Mouse (Mus musculus) heart, postnatal 14 days (tissue): ENCODE results near the gene Slc12a5. TPM values are rescaled to one million over a fixed set of nuclear protein-coding genes. Genes with fewer than 3 reads are reported as not detected.

Experiments
- DNase-seq, 2 experiments: peaks; one replicate each; pipeline ENCODE4 v3.0.0; 2021 to 2022
- intact Hi-C: fragments of 180-260 bp; cut with DNase I; formaldehyde crosslinking; loops from one replicate; pipeline ENCODE4 v1.15.1; 2025
- total RNA-seq, 2 experiments: library from RNA; stranded (reverse); gene quantifications; 2 replicates each; pipeline ENCODE4 v1.2.3; 2021

Gene Slc12a5
- total RNA-seq, 2 experiments from 2014 or later = 0.73 to 0.91 TPM

- no peak for DNase-seq
- intact Hi-C loops = no loop called here
Measured at GRCm38 (mm10) chr2:164969348-164969781, 8.8 kb downstream of the Slc12a5 start.

DNA sequence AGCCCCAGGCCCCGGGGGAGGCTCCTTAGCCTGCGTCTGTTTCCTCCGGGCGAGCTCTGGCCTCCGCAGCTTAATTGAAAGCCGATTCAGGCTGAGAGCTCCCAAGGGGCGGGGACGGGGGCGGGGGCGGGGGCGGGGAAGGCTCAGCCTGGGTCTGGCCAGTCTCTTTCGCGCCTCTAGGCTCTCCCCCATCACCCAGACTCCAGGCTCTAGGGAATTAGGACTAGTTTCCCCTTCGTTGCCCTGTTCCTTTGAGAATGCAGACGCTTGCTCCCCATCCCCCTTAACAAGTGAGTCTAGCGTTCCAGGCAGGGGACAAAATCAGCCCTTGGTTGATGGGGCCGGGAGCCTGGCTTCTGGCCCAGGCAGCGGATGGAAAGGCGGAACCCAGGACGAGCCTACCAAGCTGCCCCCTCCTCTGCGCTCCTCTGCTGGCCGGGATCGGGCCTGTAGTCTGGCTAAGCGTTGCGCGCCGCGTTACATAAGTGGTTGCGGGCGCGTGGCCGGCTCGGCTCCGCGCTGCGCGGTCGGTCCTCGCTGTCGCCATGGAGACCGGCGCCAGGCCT, 10.1 kb downstream of the Slc12a5 start:
- no peak for DNase-seq
- intact Hi-C loops = no loop called here

DNA sequence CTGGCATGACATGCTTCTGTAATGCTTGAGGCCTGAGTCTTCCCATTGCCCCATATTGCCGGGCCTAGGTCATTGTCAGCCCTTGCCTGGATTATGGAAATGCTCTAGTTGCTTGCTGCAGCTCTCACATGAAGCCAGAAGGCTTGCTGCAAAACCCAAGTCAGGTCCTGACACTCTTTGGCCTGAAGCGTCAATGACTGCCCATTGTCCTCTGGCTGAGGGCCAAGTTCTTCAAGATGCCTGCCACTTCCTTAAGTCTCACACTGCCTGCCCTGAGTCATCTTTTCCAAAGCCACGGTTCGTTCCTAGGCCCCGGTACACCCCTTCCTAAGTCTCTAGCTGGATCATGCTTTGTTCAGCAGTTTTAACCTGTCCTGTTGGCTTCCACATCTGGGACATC, 12.0 kb downstream of the Slc12a5 start:
- intact Hi-C loops = no loop called here
- no peak for DNase-seq

- intact Hi-C loops = no loop called here
- DNase-seq = no peak
Measured at GRCm38 (mm10) chr2:164975611-164976010, 15.0 kb downstream of the Slc12a5 start.

GRCm38 (mm10) chr2:164979749-164980148, 19.1 kb downstream of the Slc12a5 start:
- intact Hi-C loops = no loop called here
- peak; percentile 75 to 76 for DNase-seq

DNA sequence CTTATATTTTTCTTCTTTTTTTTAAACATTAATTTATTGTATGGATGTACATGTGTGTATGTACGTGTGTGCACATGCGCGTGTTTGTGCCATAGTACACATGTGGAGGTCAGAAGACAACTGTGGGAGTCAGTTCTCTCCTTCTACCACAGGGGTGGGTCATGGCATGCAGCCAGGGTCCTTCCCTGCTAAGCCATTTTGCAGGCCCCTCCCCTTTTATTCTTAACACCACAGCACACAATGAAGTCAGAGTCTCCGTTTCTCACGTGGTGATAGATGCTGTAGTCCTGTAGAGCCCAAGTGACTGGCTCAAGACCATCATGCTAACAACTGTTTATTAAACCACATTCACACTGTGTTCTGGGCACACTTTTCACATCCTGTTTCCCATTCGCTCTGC, 25.4 kb downstream of the Slc12a5 start:
- intact Hi-C loops = no loop called here
- DNase-seq = no peak

DNA sequence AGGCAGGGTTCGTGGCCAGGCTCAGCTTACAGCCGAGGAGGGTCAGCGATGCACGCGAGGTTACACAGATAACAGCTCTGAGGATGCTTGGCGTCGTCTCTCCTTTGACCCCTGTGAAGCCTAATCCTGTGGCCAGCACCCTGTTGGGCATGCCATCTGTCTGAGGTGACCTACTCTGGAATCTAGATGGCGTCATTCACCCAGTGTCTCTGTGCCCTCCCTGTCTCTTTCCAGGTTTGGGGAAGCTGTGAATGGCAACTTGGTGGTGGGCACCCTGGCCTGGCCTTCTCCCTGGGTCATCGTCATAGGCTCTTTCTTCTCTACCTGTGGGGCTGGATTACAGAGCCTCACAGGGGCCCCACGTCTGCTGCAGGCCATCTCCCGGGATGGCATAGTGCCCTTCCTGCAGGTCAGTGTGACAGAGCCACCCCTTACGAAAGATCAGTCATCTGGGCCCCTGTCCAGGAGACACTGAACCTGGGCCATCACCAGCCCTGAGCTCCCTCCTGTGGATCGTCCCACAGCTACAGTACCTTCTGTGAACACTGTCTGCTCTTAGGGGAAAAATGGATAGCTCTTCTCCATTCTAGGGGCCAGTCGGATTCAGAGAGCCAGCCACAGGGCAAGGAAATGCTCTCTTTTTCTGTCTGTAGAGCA, 25.9 kb downstream of the Slc12a5 start:
- intact Hi-C loops = no loop called here

DNA sequence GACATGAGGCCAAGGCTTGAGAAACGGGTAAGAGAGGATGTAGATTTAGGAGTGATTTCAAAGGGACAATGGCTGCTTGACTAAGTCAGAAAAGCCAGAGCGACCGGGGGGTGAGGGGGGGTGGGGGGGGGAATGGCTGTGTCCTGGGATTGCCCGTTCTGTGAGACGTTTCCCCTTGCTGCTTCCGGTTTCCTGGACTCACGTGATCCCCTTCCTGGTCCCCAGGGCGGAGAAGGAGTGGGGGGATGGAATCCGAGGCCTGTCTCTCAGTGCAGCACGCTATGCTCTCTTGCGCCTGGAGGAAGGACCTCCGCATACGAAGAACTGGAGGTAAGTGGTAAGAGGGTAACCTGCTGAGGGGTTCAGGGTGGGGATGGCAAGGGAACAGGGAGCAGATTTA, 28.2 kb downstream of the Slc12a5 start:
- DNase-seq = no peak
- intact Hi-C loops = no loop called here

More for the DNA sequence above, 25.9 kb downstream of the Slc12a5 start:
- DNase-seq = no peak

DNA sequence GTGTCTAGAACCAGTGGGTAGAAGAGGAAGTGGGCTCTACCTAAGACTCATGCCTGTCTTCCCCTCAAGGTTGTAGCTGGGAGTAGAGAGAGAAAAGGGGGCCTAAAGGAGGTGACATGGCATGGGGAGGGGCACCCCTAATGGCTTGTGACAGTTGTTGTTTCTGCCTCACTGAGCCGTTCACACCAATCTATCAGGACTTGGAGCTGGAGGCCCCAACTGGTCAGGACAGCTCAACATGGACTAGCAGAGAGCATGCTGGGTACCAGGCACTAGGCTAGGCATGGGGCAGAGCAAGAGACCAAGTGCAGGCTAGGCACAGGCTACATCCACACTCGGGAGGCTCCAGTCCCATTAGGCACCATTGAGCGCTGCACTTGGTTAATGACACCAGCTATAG, 30.5 kb downstream of the Slc12a5 start:
- DNase-seq = no peak
- intact Hi-C loops = no loop called here

DNA sequence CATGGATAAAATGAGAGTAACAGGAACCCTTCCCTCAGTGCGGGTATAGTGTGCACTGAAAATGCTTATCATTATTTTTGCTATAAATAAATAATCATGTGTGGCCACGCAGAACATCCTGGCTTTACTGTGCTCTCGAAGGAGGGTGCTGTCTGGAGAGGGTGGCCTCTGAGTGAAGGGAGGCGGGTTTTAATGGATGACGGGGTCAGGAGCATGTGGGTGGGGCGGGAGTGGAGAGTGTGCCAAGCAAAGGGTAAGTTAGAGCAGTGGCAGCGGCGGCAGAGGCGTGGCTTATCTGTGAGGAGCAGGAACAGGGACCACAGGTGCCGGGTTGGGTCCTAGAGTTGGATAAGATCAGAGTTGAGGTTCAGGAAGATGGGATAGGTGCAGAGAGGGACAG, 31.2 kb downstream of the Slc12a5 start:
- DNase-seq = no peak

GRCm38 (mm10) chr2:164994156-164994555, 33.6 kb downstream of the Slc12a5 start:
- intact Hi-C loops = no loop called here
- DNase-seq = no peak

More for the DNA sequence above, 31.2 kb downstream of the Slc12a5 start:
- intact Hi-C loops = no loop called here

DNA sequence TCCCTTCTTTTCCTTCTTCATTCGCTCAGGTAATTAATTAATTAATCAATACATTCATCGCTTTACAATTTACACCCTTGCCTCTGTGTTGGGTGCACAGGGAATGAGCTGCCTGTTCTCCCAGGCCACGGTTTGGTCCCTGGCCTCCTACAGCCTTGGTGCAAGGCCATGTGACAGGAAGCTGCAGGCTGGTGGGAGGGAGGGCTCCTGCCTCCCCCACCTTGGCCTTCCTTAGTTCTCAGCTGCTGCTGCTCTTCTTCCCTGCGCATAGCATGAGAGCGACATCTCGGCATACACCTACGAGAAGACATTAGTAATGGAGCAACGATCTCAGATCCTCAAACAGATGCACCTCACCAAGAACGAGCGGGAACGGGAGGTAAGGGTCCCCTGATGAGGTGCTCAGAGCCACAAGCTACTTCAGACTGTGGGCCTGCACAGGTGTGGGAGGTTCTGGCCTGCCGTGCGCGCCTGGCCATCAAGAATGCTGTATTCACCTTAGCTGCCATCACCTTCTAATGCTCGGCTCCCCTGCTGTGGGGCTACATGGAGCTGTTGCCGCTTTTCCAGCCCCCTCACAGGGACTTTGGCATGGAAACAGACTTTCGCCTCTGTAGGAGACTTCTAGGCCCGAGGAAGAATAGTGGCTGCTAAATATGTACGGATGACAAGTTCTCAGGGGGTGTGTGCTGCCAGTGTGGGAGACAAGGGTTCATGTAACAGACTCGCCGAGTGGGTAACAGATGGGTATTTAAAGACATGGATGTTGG, 34.2 kb downstream of the Slc12a5 start:
- intact Hi-C loops = no loop called here
- no peak for DNase-seq

GRCm38 (mm10) chr2:164995976-164996375, 35.4 kb downstream of the Slc12a5 start:
- intact Hi-C loops = no loop called here

DNA sequence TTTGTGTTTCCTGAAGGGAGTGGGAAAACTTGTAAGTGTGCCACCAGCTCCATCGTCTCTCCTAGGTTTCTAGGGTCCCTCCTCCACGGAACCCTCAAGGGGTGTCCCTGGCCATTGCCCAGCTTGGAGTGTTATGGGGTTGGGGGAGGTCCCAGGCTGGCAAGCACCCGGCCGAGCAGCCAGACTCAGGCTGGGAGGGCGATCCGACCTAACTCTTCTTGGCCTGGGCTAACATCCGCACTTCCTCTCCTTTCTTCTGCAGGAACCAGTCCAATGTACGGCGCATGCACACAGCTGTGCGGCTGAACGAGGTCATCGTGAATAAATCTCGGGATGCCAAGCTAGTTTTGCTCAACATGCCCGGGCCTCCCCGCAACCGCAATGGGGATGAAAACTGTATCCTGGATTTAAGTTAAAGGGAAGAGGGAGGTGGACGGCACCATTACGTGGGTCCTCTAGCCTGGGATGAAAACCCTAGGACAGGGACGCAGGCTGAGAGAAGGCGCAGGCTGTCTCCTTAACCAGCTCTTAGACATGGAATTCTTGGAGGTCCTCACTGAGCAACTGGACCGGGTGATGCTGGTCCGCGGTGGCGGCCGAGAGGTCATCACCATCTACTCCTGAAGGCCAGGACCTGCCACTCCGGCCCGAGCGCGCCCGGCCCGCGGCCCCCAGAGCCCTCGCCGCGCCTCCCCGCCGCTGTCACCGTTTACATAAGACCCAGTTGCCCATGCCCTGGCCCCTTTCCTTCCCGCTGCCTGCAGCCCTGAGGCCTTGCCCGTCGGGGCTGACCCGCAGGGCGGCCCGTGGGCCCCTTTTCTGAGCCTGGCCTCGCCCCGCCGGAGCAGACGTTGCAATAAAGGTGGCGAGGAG, 36.5 kb downstream of the Slc12a5 start:
- DNase-seq = peak in 1 of 2 experiments; percentile 18

More at GRCm38 (mm10) chr2:164995976-164996375, 35.4 kb downstream of the Slc12a5 start:
- DNase-seq = no peak

GRCm38 (mm10) chr2:164997721-164998428, 37.3 kb downstream of the Slc12a5 start:
- peak; percentile 44 to 56 for DNase-seq
- intact Hi-C loops = no loop called here

More for the DNA sequence above, 36.5 kb downstream of the Slc12a5 start:
- intact Hi-C loops = no loop called here

DNA sequence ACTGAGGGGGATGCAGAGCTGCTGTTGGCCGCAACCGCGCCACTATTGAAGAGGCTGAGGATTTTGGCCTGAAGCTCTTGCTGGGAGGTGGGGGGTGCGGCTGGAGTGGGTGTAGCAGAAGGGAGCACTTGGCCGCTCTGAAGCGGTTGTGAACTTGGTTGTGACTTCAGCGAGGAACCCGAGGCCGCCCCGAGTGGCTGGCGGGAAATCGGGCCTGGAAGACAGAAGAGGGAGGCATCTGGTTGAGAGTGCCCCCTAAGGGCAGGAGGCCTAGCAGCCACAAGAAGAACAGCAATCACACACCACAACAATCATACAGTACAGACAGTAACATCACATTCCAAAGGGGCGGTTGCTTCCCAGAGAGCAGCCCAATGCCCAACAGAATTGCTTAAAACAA, 41.4 kb downstream of the Slc12a5 start:
- no peak for DNase-seq
- intact Hi-C loops = no loop called here

DNA sequence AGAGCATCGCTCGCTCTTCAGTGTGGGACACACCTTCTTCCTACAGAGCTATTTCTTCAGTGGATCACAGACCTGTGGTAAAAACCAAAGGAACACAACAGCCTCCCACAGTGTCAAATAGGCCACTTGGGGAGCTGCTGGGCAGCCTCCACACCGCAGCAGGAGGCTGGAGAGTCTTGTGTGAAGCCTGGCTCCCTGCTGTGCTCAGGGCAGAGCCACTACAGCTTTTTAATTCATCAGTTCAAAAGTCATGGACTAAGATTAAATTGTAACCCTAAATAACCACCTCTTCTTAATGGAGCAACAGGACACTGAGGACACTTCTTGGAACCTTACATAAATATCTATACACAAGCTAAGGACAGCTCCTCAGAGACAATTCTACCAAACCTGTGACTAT, 42.5 kb downstream of the Slc12a5 start:
- no peak for DNase-seq
- intact Hi-C loops = no loop called here

- intact Hi-C loops = no loop called here
- no peak for DNase-seq
Measured at GRCm38 (mm10) chr2:165004237-165004636, 43.6 kb downstream of the Slc12a5 start.

GRCm38 (mm10) chr2:165006813-165007212, 46.2 kb downstream of the Slc12a5 start:
- no peak for DNase-seq
- intact Hi-C loops = no loop called here

- intact Hi-C loops = no loop called here
Measured at GRCm38 (mm10) chr2:165007986-165008385, 47.4 kb downstream of the Slc12a5 start.

More at GRCm38 (mm10) chr2:165007986-165008385, 47.4 kb downstream of the Slc12a5 start:
- DNase-seq = no peak
